Mouse (Mus musculus) embryonic facial prominence, embryonic 15.5 days (tissue): ENCODE measurements around the gene Pusl1. TPM values are rescaled to one million over a fixed set of nuclear protein-coding genes. Genes with fewer than 3 reads are reported as not detected.
A peak's percentile ranks its signal among the peaks of the same experiment; 100 is the strongest.

Experiments
- ATAC-seq: fragments of 200-750 bp; cut with Nextera tagmentation; 2 replicates; pipeline ENCODE4 v1.8.0; 2017; ENCODE audit warnings: low read depth, moderate TSS enrichment; ENCODE audit not compliant: insufficient number of reproducible peaks, low FRiP score, low TSS enrichment
- H3K27ac ChIP-seq: fragments of 300-500 bp; sonication (generic); replicated peaks from 2 replicates; pipeline ENCODE4 v1.5.1; 2015; ENCODE audit warnings: mild to moderate bottlenecking, inconsistent platforms
- H3K27me3 ChIP-seq: fragments of 300-500 bp; sonication (generic); 2 replicates; pipeline ENCODE4 v1.6.1; 2015; ENCODE audit warnings: inconsistent platforms
- H3K36me3 ChIP-seq: fragments of 300-500 bp; sonication (generic); 2 replicates; pipeline ENCODE4 v1.6.1; 2015; ENCODE audit warnings: mild to moderate bottlenecking, inconsistent platforms
- H3K4me1 ChIP-seq: fragments of 300-500 bp; sonication (generic); 2 replicates; pipeline ENCODE4 v1.6.1; 2015; ENCODE audit warnings: inconsistent platforms
- H3K4me2 ChIP-seq: fragments of 300-500 bp; sonication (generic); replicated peaks from 2 replicates; pipeline ENCODE4 v1.6.1; 2015; ENCODE audit warnings: mild to moderate bottlenecking, inconsistent platforms
- H3K4me3 ChIP-seq: fragments of 300-500 bp; sonication (generic); replicated peaks from 2 replicates; pipeline ENCODE4 v1.5.1; 2015; ENCODE audit warnings: mild to moderate bottlenecking, inconsistent platforms
- H3K9ac ChIP-seq: fragments of 300-500 bp; sonication (generic); 2 replicates; pipeline ENCODE4 v1.6.1; 2015; ENCODE audit warnings: inconsistent platforms
- H3K9me3 ChIP-seq: fragments of 300-500 bp; sonication (generic); replicated peaks from 2 replicates; pipeline ENCODE4 v1.6.1; 2016; ENCODE audit warnings: inconsistent platforms
- WGBS: fragments of 180-500 bp; shearing (Covaris S2); methylation state at CpG from one replicate; pipeline ENCODE4 v1.1.7; 2015; 5-methylcytosine and 5-hydroxymethylcytosine counted together
- polyA plus RNA-seq: library from polyadenylated mRNA; unstranded; fragments of >200 nt; fragmentation: Nextera tagmentation; extraction: Ambion mirVana; gene quantifications from 2 replicates; pipeline ENCODE4 v1.2.1, GENCODE M21; 2015

Pusl1 gene
- 62.6 and 63.6 TPM in 2 replicates for polyA plus RNA-seq

DNA sequence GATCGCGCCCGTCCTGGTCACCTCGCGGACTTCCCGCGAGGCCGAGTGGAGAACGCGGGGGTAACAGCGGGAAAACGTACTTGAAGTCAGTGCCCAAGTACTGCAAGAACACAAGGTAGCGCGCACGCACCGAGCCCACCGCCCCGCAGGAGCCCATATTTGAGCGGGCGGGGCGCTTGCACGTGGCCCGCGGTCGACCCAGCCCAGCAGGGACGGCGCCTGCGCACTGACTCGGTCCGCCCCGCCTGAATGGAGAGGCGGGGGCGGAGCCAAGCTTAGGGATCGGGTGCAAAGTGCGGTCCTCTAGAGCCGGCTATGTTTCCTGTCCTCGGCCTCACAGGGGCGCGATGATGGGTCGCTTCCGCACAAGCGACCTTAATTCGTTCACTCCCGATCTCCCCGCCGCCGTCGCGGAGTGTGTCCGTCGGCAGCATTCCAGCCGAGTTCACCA is at the start of gene Pusl1, which contains the start of gene Acap3:
Pusl1 (minus strand) TSS at position 231 of the 451 bp plus-strand sequence.
Acap3 (plus strand) TSS at position 272 of the 451 bp plus-strand sequence.
- Histone ChIP-seq H3K9me3 (no peaks in the 10 kb centered on the region), H3K4me2 (peak within 1 kb of the TSS; percentile 94), H3K4me1 (peaks cover 43% of the 10 kb centered on the region), H3K9ac (peak within 1 kb of the TSS; percentile 95), H3K4me3 (peak within 1 kb of the TSS; percentile 90), H3K36me3 (peaks cover 41% of the 10 kb centered on the region), H3K27me3 (no peaks in the 10 kb centered on the region), H3K27ac (peak within 1 kb of the TSS; percentile 98)
- under 1% methylated on average over 52 of the region's 52 CpGs for WGBS
- peak; percentile 92 for ATAC-seq

DNA sequence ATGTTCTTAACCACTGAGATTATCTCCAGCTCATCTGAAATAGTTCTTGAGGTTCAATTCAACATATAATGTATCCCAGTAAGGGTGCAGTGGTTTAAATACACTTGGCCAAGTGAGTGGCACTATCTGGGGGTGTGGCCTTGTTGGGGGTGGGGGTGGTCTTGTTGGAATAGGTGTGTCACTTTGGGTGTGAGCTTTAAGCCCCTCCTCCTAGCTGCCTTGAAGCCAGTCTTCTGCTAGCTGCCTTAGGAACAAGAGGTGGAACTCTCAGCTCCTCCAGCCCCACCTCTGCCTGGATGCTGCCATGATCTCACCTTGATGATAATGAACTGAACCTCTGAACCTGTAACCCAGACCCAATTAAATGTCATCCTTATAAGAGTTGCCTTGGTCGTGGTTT is 40.5 kb upstream of the Pusl1 start:
- no peaks in the 10 kb centered on the region for H3K36me3 ChIP-seq
- H3K9me3 ChIP-seq = no peaks in the 10 kb centered on the region
- H3K4me3 ChIP-seq = no peak overlapping the region
- no peak overlapping the region for H3K4me2 ChIP-seq
- H3K4me1 ChIP-seq = no peaks in the 10 kb centered on the region
- 59% methylated on average over 1 of the region's 1 CpGs for WGBS
- 0 out of 2 replicates have a peak, but pooled peaks cover 5% of the 10 kb centered on the region for H3K27me3 ChIP-seq
- ATAC-seq = no peak
- H3K9ac ChIP-seq = no peak overlapping the region
- H3K27ac ChIP-seq = no peak overlapping the region

DNA sequence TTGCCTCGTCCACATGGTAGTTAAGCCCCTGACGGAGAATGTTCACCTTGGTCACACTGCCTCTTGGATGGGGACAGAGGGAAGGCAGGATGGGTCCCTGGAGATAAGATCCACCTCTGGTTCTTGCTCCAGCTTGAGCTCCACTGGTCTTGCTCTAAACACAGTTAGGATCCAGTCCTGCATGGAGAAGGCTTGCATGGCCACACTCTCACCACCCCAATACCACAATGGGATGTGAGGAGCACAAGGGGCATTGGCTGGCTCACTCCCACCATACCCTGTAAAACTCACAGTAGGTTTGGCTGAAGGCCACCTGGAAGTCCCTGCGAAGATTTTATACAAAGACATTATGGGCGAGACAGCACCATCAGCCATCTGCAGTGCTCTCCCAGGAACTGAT is 17.2 kb upstream of the Pusl1 start:
- H3K36me3 ChIP-seq = peaks cover 32% of the 10 kb centered on the region
- H3K27me3 ChIP-seq = no peaks in the 10 kb centered on the region
- H3K27ac ChIP-seq = no peak overlapping the region
- H3K9me3 ChIP-seq = no peaks in the 10 kb centered on the region
- WGBS = 89% methylated on average over 4 of the region's 4 CpGs
- H3K4me1 ChIP-seq = no peaks in the 10 kb centered on the region
- H3K4me3 ChIP-seq = no peak overlapping the region
- H3K4me2 ChIP-seq = no peak overlapping the region
- ATAC-seq = no peak
- no peak overlapping the region for H3K9ac ChIP-seq

- Histone ChIP-seq H3K4me1 (no peaks in the 10 kb centered on the region), H3K9ac (no peak overlapping the region)
Measured at GRCm38 (mm10) chr4:155908281-155908680, 16.7 kb upstream of the Pusl1 start.

DNA sequence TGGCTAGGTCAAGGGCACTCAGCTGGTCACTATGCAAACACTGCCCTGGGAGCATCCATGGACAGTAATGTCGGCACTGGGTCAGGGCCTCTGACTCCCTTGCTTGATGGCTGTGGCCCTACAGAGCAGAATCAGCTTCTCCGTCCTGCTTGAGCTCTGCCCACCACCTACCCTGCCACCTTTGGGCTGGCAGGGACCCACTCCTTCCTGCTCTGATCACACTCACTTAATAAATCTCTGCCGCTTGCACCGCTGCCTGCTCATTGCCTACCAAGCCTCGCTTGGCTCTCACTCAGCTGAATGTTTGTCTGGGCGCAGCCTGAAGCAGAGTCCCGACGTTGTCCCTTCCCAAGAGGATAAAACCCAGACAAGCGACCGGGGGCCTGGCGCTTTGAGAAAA is 15.4 kb upstream of the Pusl1 start:
- ATAC-seq = no peak
- 80% methylated on average over 11 of the region's 11 CpGs for WGBS
- no peaks in the 10 kb centered on the region for H3K4me1 ChIP-seq

More at GRCm38 (mm10) chr4:155908281-155908680, 16.7 kb upstream of the Pusl1 start:
- H3K4me2 ChIP-seq = no peak overlapping the region
- WGBS = 74% methylated on average over 7 of the region's 7 CpGs
- H3K9me3 ChIP-seq = no peaks in the 10 kb centered on the region
- no peaks in the 10 kb centered on the region for H3K27me3 ChIP-seq
- no peak overlapping the region for H3K4me3 ChIP-seq
- no peak overlapping the region for H3K27ac ChIP-seq
- peaks cover 37% of the 10 kb centered on the region for H3K36me3 ChIP-seq
- ATAC-seq = no peak

DNA sequence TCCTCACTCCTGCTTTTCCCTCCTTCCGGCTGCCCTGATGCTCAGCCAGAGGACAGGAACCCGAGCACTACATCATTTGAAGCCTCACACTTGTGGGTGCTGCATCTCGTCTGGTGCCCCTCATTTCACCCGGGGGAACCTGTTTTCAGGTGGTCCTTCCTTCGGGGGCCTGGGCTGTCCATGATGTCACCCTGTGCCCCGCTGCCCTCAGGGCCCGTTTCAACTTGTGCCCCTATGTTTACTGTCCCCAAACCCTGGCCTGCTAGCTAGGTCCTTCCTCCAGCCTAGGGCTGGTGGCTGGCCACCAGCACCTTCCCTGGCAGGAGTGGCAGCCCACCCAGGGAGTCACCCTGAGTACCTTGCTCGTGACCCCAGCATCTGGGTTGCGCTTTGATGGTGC is 14.5 kb upstream of the Pusl1 start:
- no peak overlapping the region for H3K9ac ChIP-seq
- H3K4me2 ChIP-seq = no peak overlapping the region
- H3K27me3 ChIP-seq = no peaks in the 10 kb centered on the region
- H3K4me1 ChIP-seq = no peaks in the 10 kb centered on the region
- no peak for ATAC-seq
- no peak overlapping the region for H3K4me3 ChIP-seq
- WGBS = 78% methylated on average over 9 of the region's 9 CpGs
- peaks cover 58% of the 10 kb centered on the region for H3K36me3 ChIP-seq
- no peaks in the 10 kb centered on the region for H3K9me3 ChIP-seq
- H3K27ac ChIP-seq = no peak overlapping the region

More for the DNA sequence above, 15.4 kb upstream of the Pusl1 start:
- Histone ChIP-seq H3K9me3 (no peaks in the 10 kb centered on the region), H3K9ac (no peak overlapping the region), H3K4me3 (no peak overlapping the region), H3K27me3 (no peaks in the 10 kb centered on the region), H3K36me3 (peaks cover 49% of the 10 kb centered on the region), H3K4me2 (no peak overlapping the region), H3K27ac (no peak overlapping the region)

- no peak for ATAC-seq
- H3K27ac ChIP-seq = no peak overlapping the region
- H3K9me3 ChIP-seq = no peaks in the 10 kb centered on the region
- no peaks in the 10 kb centered on the region for H3K27me3 ChIP-seq
- no peak overlapping the region for H3K4me2 ChIP-seq
- WGBS = 88% methylated on average over 13 of the region's 13 CpGs
- H3K36me3 ChIP-seq = peaks cover 63% of the 10 kb centered on the region
- H3K4me1 ChIP-seq = no peaks in the 10 kb centered on the region
- H3K9ac ChIP-seq = no peak overlapping the region
- H3K4me3 ChIP-seq = no peak overlapping the region
Measured at GRCm38 (mm10) chr4:155905634-155906033, 14.1 kb upstream of the Pusl1 start.

GRCm38 (mm10) chr4:155904318-155905102 is 12.9 kb upstream of the Pusl1 start:
- H3K9ac ChIP-seq = no peak overlapping the region
- H3K4me2 ChIP-seq = no peak overlapping the region
- H3K27ac ChIP-seq = no peak overlapping the region
- no peaks in the 10 kb centered on the region for H3K27me3 ChIP-seq
- ATAC-seq = no peak
- WGBS = 88% methylated on average over 13 of the region's 13 CpGs
- no peaks in the 10 kb centered on the region for H3K4me1 ChIP-seq
- peaks cover 74% of the 10 kb centered on the region for H3K36me3 ChIP-seq
- no peaks in the 10 kb centered on the region for H3K9me3 ChIP-seq
- H3K4me3 ChIP-seq = no peak overlapping the region

- no peaks in the 10 kb centered on the region for H3K9me3 ChIP-seq
- no peak overlapping the region for H3K4me3 ChIP-seq
- H3K36me3 ChIP-seq = peaks cover 87% of the 10 kb centered on the region
- no peaks in the 10 kb centered on the region for H3K4me1 ChIP-seq
- ATAC-seq = no peak
- H3K9ac ChIP-seq = no peak overlapping the region
- 92% methylated on average over 13 of the region's 13 CpGs for WGBS
- no peaks in the 10 kb centered on the region for H3K27me3 ChIP-seq
- no peak overlapping the region for H3K4me2 ChIP-seq
- H3K27ac ChIP-seq = no peak overlapping the region
Measured at GRCm38 (mm10) chr4:155903246-155903645, 11.7 kb upstream of the Pusl1 start.

DNA sequence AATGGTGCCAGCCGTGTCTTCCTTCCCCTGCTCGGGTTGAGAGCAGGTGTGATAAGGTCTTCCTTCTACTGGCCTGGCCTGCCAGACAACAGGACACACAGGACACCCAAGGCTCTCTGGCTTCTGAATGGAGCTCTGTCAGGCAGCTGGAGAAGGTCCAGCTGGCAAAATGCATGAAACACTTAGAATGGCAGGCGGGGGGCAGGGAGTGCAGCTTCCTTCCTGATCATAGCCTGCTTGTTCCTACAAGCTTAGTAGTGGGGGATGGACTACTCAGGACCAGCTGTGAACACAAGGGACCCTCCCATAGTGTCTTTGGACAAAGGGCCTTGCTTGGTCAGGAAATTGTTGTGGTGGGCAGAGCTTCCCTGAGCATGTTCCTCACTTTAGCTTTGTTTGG is 9.6 kb upstream of the Pusl1 start:
- Histone ChIP-seq H3K9ac (no peak overlapping the region), H3K27ac (no peak overlapping the region), H3K27me3 (no peaks in the 10 kb centered on the region), H3K9me3 (no peaks in the 10 kb centered on the region), H3K4me1 (no peaks in the 10 kb centered on the region), H3K4me2 (no peak overlapping the region), H3K4me3 (no peak overlapping the region), H3K36me3 (peaks cover 92% of the 10 kb centered on the region)
- WGBS = 77% methylated on average over 3 of the region's 3 CpGs
- no peak for ATAC-seq

GRCm38 (mm10) chr4:155899355-155899754 is 7.8 kb upstream of the Pusl1 start:
- Histone ChIP-seq H3K9me3 (no peaks in the 10 kb centered on the region), H3K27ac (no peak overlapping the region), H3K27me3 (no peaks in the 10 kb centered on the region), H3K4me2 (no peak overlapping the region), H3K4me1 (peaks cover 12% of the 10 kb centered on the region), H3K36me3 (peaks cover 79% of the 10 kb centered on the region), H3K9ac (no peak overlapping the region), H3K4me3 (no peak overlapping the region)
- 93% methylated on average over 7 of the region's 7 CpGs for WGBS
- no peak for ATAC-seq

DNA sequence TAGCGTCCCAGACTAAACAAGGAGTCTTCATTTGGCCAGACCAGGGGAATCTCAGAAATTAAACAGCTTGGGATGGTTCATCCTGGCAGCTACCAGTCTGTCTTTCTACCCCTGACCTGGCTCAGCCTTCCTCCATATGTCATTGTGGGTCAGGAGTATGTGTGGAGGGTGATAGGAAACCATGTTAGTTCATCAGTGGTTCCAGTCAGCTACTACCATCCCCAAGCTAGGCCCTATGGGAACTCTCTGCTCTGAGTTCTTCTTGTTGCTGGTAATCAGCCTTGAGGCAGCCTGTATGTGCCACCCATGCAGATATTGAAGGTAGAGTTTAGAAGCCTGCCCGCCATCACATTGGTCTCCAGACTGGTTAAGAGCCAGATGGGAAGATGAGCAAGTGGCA is 6.7 kb upstream of the Pusl1 start:
- H3K4me2 ChIP-seq = no peak overlapping the region
- WGBS = 88% methylated on average over 2 of the region's 2 CpGs
- no peaks in the 10 kb centered on the region for H3K27me3 ChIP-seq
- H3K4me1 ChIP-seq = peaks cover 22% of the 10 kb centered on the region
- no peak overlapping the region for H3K4me3 ChIP-seq
- H3K9me3 ChIP-seq = no peaks in the 10 kb centered on the region
- ATAC-seq = no peak
- peaks cover 70% of the 10 kb centered on the region for H3K36me3 ChIP-seq
- H3K27ac ChIP-seq = no peak overlapping the region
- no peak overlapping the region for H3K9ac ChIP-seq
